Mouse (Mus musculus) hindbrain, embryonic 11.5 days (tissue): Measurements from ENCODE around the gene Sebox. TPM values are rescaled to one million over a fixed set of nuclear protein-coding genes. Genes with fewer than 3 reads are reported as not detected.

Experiments
- ATAC-seq: fragments of 200-750 bp; cut with Nextera tagmentation; 2 replicates; pipeline ENCODE4 v1.8.0; 2017; ENCODE audit warnings: mild to moderate bottlenecking, moderate TSS enrichment, moderate library complexity; ENCODE audit not compliant: low FRiP score
- DNase-seq: peaks from one replicate; pipeline ENCODE4 v3.0.0-alpha.2; 2015; ENCODE audit warnings: low spot score
- H3K27ac ChIP-seq: fragments of 300-500 bp; sonication (generic); 2 replicates; pipeline ENCODE4 v1.5.1; 2014; ENCODE audit warnings: mild to moderate bottlenecking, low read depth, low read length
- H3K27me3 ChIP-seq: fragments of 300-500 bp; sonication (generic); 2 replicates; pipeline ENCODE4 v1.6.1; 2014; ENCODE audit warnings: mild to moderate bottlenecking, low read length, moderate library complexity, mixed read lengths; ENCODE audit not compliant: control insufficient read depth, insufficient read depth
- H3K36me3 ChIP-seq: fragments of 300-500 bp; sonication (generic); 2 replicates; pipeline ENCODE4 v1.6.1; 2014; ENCODE audit warnings: mild to moderate bottlenecking, low read length, moderate library complexity, mixed read lengths; ENCODE audit not compliant: control insufficient read depth, insufficient read depth
- H3K4me1 ChIP-seq: fragments of 300-500 bp; sonication (generic); replicated peaks from 2 replicates; pipeline ENCODE4 v1.6.1; 2014; ENCODE audit warnings: low read length, mixed read lengths; ENCODE audit not compliant: control insufficient read depth, insufficient read depth
- H3K4me2 ChIP-seq: fragments of 300-500 bp; sonication (generic); replicated peaks from 2 replicates; pipeline ENCODE4 v1.6.1; 2014; ENCODE audit warnings: mild to moderate bottlenecking, low read depth, low read length
- H3K4me3 ChIP-seq: fragments of 300-500 bp; sonication (generic); 2 replicates; pipeline ENCODE4 v1.5.1; 2014; ENCODE audit warnings: low read depth, low read length
- H3K9ac ChIP-seq: fragments of 300-500 bp; sonication (generic); 2 replicates; pipeline ENCODE4 v1.6.1; 2014; ENCODE audit warnings: low read depth, low read length
- H3K9me3 ChIP-seq: fragments of 300-500 bp; sonication (generic); 2 replicates; pipeline ENCODE4 v1.6.1; 2016; ENCODE audit warnings: low read length; ENCODE audit not compliant: control insufficient read depth
- WGBS: fragments of 180-500 bp; shearing (Covaris S2); extraction: QIAGEN DNeasy Blood & Tissue Kit; methylation state at CpG from one replicate; pipeline ENCODE4 v1.1.7; 2014; 5-methylcytosine and 5-hydroxymethylcytosine counted together
- polyA plus RNA-seq: library from polyadenylated mRNA; unstranded; fragments of >200 nt; fragmentation: Nextera tagmentation; extraction: Ambion mirVana; gene quantifications from 2 replicates; pipeline ENCODE4 v1.2.1, GENCODE M21; 2014

Gene Sebox
- polyA plus RNA-seq, 1 experiment from 2014 or later: not detected

- no peaks in the 10 kb centered on the region; the same call in 1 of the 2 replicates for H3K4me1 ChIP-seq
- H3K9ac ChIP-seq: peak overlapping the region; percentile 86; the same call in 1 of the 2 replicates
- no peaks in the 10 kb centered on the region for H3K27me3 ChIP-seq
- ATAC-seq (peak; percentile 33; the same call in 1 of the 2 replicates), DNase-seq (peak; percentile 31)
- 0 out of 2 replicates have a peak overlapping the region, but pooled peaks have one; percentile 82 for H3K27ac ChIP-seq
- WGBS: 37% methylated on average over 9 of the region's 9 CpGs
- H3K9me3 ChIP-seq: no peaks in the 10 kb centered on the region
- H3K4me3 ChIP-seq: peak overlapping the region; percentile 79
- H3K36me3 ChIP-seq: no peaks in the 10 kb centered on the region
- peak overlapping the region; percentile 90 for H3K4me2 ChIP-seq
Observed at GRCm38 (mm10) chr11:78465116-78465515, 38.1 kb upstream of the Sebox start.

GRCm38 (mm10) chr11:78465568-78466180 is 37.6 kb upstream of the Sebox start, which contains the start of gene Slc46a1:
Gene Slc46a1 (plus strand): TSS chr11:78465697.
- WGBS: under 1% methylated on average over 41 of the region's 41 CpGs
- Histone ChIP-seq H3K4me3 (peak within 1 kb of the TSS; percentile 79), H3K9ac (peak within 1 kb of the TSS; percentile 86), H3K27me3 (no peaks in the 10 kb centered on the region), H3K9me3 (no peaks in the 10 kb centered on the region), H3K4me1 (no peaks in the 10 kb centered on the region; the same call in 1 of the 2 replicates), H3K4me2 (peak within 1 kb of the TSS; percentile 90), H3K36me3 (no peaks in the 10 kb centered on the region), H3K27ac (peak within 1 kb of the TSS; percentile 82)
- ATAC-seq (peak; percentile 90), DNase-seq (peak; percentile 89)

- Histone ChIP-seq H3K4me3 (peak overlapping the region; percentile 79), H3K9ac (peak overlapping the region; percentile 86), H3K9me3 (no peaks in the 10 kb centered on the region), H3K27me3 (no peaks in the 10 kb centered on the region), H3K4me2 (peak overlapping the region; percentile 90), H3K4me1 (no peaks in the 10 kb centered on the region; the same call in 1 of the 2 replicates), H3K27ac (no peak overlapping the region), H3K36me3 (no peaks in the 10 kb centered on the region)
- ATAC-seq (peak; percentile 22; the same call in 1 of the 2 replicates), DNase-seq (no peak)
- WGBS: 62% methylated on average over 23 of the region's 23 CpGs
Observed at GRCm38 (mm10) chr11:78466242-78466912, 36.9 kb upstream of the Sebox start.

GRCm38 (mm10) chr11:78467515-78467914 is 35.7 kb upstream of the Sebox start:
- no peak overlapping the region for H3K4me2 ChIP-seq
- no peak for DNase-seq
- H3K36me3 ChIP-seq: no peaks in the 10 kb centered on the region
- no peaks in the 10 kb centered on the region; the same call in 1 of the 2 replicates for H3K4me1 ChIP-seq
- ATAC-seq: no peak
- no peak overlapping the region for H3K27ac ChIP-seq
- H3K27me3 ChIP-seq: no peaks in the 10 kb centered on the region
- no peaks in the 10 kb centered on the region for H3K9me3 ChIP-seq
- H3K4me3 ChIP-seq: no peak overlapping the region
- H3K9ac ChIP-seq: no peak overlapping the region
- 90% methylated on average over 7 of the region's 7 CpGs for WGBS

- no peak overlapping the region for H3K27ac ChIP-seq
- DNase-seq (no peak), ATAC-seq (no peak)
- H3K4me2 ChIP-seq: no peak overlapping the region
- no peaks in the 10 kb centered on the region for H3K9me3 ChIP-seq
- H3K36me3 ChIP-seq: no peaks in the 10 kb centered on the region
- no peaks in the 10 kb centered on the region; the same call in 1 of the 2 replicates for H3K4me1 ChIP-seq
- H3K4me3 ChIP-seq: no peak overlapping the region
- no peaks in the 10 kb centered on the region for H3K27me3 ChIP-seq
- no peak overlapping the region for H3K9ac ChIP-seq
- 61% methylated on average over 3 of the region's 3 CpGs for whole genome bisulfite sequencing
Observed at GRCm38 (mm10) chr11:78467932-78468331, 35.3 kb upstream of the Sebox start.

GRCm38 (mm10) chr11:78471326-78472103 is 31.7 kb upstream of the Sebox start:
- Histone ChIP-seq H3K4me3 (no peak overlapping the region), H3K36me3 (no peaks in the 10 kb centered on the region), H3K4me1 (no peaks in the 10 kb centered on the region; the same call in 1 of the 2 replicates), H3K9me3 (no peaks in the 10 kb centered on the region), H3K27ac (no peak overlapping the region), H3K4me2 (no peak overlapping the region), H3K9ac (no peak overlapping the region), H3K27me3 (no peaks in the 10 kb centered on the region)
- 92% methylated on average over 10 of the region's 10 CpGs for WGBS
- DNase-seq (no peak), ATAC-seq (no peak)

- Histone ChIP-seq H3K4me2 (no peak overlapping the region), H3K9ac (no peak overlapping the region), H3K4me3 (no peak overlapping the region), H3K4me1 (no peaks in the 10 kb centered on the region), H3K9me3 (no peaks in the 10 kb centered on the region), H3K27ac (no peak overlapping the region), H3K36me3 (no peaks in the 10 kb centered on the region), H3K27me3 (no peaks in the 10 kb centered on the region)
- 86% methylated on average over 3 of the region's 3 CpGs for WGBS
- DNase-seq (no peak), ATAC-seq (no peak)
Observed at GRCm38 (mm10) chr11:78475289-78475688, 28.0 kb upstream of the Sebox start.

GRCm38 (mm10) chr11:78483639-78484038 is 19.6 kb upstream of the Sebox start:
- ATAC-seq (no peak), DNase-seq (no peak)
- H3K27me3 ChIP-seq: peaks cover 19% of the 10 kb centered on the region
- no peak overlapping the region for H3K4me3 ChIP-seq
- no peaks in the 10 kb centered on the region for H3K36me3 ChIP-seq
- no peak overlapping the region for H3K27ac ChIP-seq
- H3K4me2 ChIP-seq: no peak overlapping the region
- no peaks in the 10 kb centered on the region for H3K4me1 ChIP-seq
- no peak overlapping the region for H3K9ac ChIP-seq
- WGBS: 59% methylated on average over 7 of the region's 7 CpGs
- H3K9me3 ChIP-seq: no peaks in the 10 kb centered on the region
